Mouse (Mus musculus) ovary, adult 18-20 months (tissue): Measurements from ENCODE around the gene Hist1h3a.
"Not testable (repeated sequence)": the region's sequence is repeated elsewhere in the genome, so short reads cannot be mapped to it uniquely, and the experiment has no call there.

ENCODE experiments used
- DNase-seq: peaks from one replicate; pipeline ENCODE4 v3.0.0; 2022; ENCODE audit warnings: low spot score, mixed read lengths

Gene Hist1h3a

GRCm38 (mm10) chr13:23742007-23742406 lies 20.2 kb downstream of the Hist1h3a start:
- no peak for DNase-seq

GRCm38 (mm10) chr13:23740910-23741309 lies 21.3 kb downstream of the Hist1h3a start:
- DNase-seq: no peak

- DNase-seq: no peak
Observed at GRCm38 (mm10) chr13:23740256-23740840, 21.8 kb downstream of the Hist1h3a start.

- no peak for DNase-seq
Observed at GRCm38 (mm10) chr13:23739922-23740252, 22.3 kb downstream of the Hist1h3a start.

- DNase-seq: peak; percentile 93
Observed at GRCm38 (mm10) chr13:23739069-23739921, 22.9 kb downstream of the Hist1h3a start.

GRCm38 (mm10) chr13:23738677-23739068 lies 23.5 kb downstream of the Hist1h3a start, which contains the start of gene Hist1h1c:
TSS of gene Hist1h1c (plus strand) at chr13:23738808.
- peak; percentile 84 for DNase-seq

GRCm38 (mm10) chr13:23738041-23738440 lies 24.1 kb downstream of the Hist1h3a start:
- no peak for DNase-seq

- DNase-seq: no peak
Observed at GRCm38 (mm10) chr13:23737091-23737490, 25.1 kb downstream of the Hist1h3a start.

- DNase-seq: no peak
Observed at GRCm38 (mm10) chr13:23732156-23732804, 29.9 kb downstream of the Hist1h3a start.

GRCm38 (mm10) chr13:23730479-23730878 lies 31.7 kb downstream of the Hist1h3a start:
- DNase-seq: no peak

GRCm38 (mm10) chr13:23729706-23730105 lies 32.5 kb downstream of the Hist1h3a start:
- no peak for DNase-seq

GRCm38 (mm10) chr13:23729192-23729525 lies 33.0 kb downstream of the Hist1h3a start:
- no peak for DNase-seq

- DNase-seq: no peak
Observed at GRCm38 (mm10) chr13:23728472-23729191, 33.6 kb downstream of the Hist1h3a start.

GRCm38 (mm10) chr13:23725213-23725612 lies 37.0 kb downstream of the Hist1h3a start:
- DNase-seq: no peak

GRCm38 (mm10) chr13:23724239-23724638 lies 37.9 kb downstream of the Hist1h3a start:
- no peak for DNase-seq

- DNase-seq: not testable (repeated sequence)
Observed at GRCm38 (mm10) chr13:23717593-23718245, 44.5 kb downstream of the Hist1h3a start.

- no peak for DNase-seq
Observed at GRCm38 (mm10) chr13:23717176-23717575, 45.0 kb downstream of the Hist1h3a start.

GRCm38 (mm10) chr13:23716261-23717042 lies 45.7 kb downstream of the Hist1h3a start:
- DNase-seq: no peak
